Mouse (Mus musculus) heart, embryonic 11.5 days (tissue): ENCODE results near the gene Chdh. TPM values are rescaled to one million over a fixed set of nuclear protein-coding genes. Genes with fewer than 3 reads are reported as not detected.
A peak's percentile ranks its signal among the peaks of the same experiment; 100 is the strongest.

Experiments used
- ATAC-seq: fragments of 200-750 bp; cut with Nextera tagmentation; replicated peaks from 2 replicates; pipeline ENCODE4 v1.8.0; 2017; ENCODE audit warnings: moderate library complexity; ENCODE audit not compliant: insufficient number of reproducible peaks, low FRiP score, low TSS enrichment
- H3K27ac ChIP-seq: fragments of 300-500 bp; sonication (generic); 2 replicates; pipeline ENCODE4 v1.5.1; 2014; ENCODE audit warnings: mild to moderate bottlenecking, low read depth, low read length
- H3K27me3 ChIP-seq: fragments of 300-500 bp; sonication (generic); 2 replicates; pipeline ENCODE4 v1.6.1; 2014; ENCODE audit warnings: mild to moderate bottlenecking, low read length, mixed read lengths; ENCODE audit not compliant: control insufficient read depth, insufficient read depth
- H3K36me3 ChIP-seq: fragments of 300-500 bp; sonication (generic); 2 replicates; pipeline ENCODE4 v1.6.1; 2014; ENCODE audit warnings: mild to moderate bottlenecking, low read length, moderate library complexity, mixed read lengths; ENCODE audit not compliant: control insufficient read depth, insufficient read depth
- H3K4me1 ChIP-seq: fragments of 300-500 bp; sonication (generic); 2 replicates; pipeline ENCODE4 v1.6.1; 2014; ENCODE audit warnings: low read length; ENCODE audit not compliant: control insufficient read depth, insufficient read depth
- H3K4me2 ChIP-seq: fragments of 300-500 bp; sonication (generic); 2 replicates; pipeline ENCODE4 v1.6.1; 2014; ENCODE audit warnings: mild to moderate bottlenecking, moderate library complexity
- H3K4me3 ChIP-seq: fragments of 300-500 bp; sonication (generic); 2 replicates; pipeline ENCODE4 v1.5.1; 2014; ENCODE audit warnings: low read depth, low read length
- H3K9ac ChIP-seq: fragments of 300-500 bp; sonication (generic); 2 replicates; pipeline ENCODE4 v1.6.1; 2014; ENCODE audit warnings: mild to moderate bottlenecking, low read depth, low read length, moderate library complexity
- H3K9me3 ChIP-seq: fragments of 300-500 bp; sonication (generic); replicated peaks from 2 replicates; pipeline ENCODE4 v1.6.1; 2016; ENCODE audit warnings: low read length; ENCODE audit not compliant: control insufficient read depth
- WGBS: fragments of 180-500 bp; shearing (Covaris S2); extraction: QIAGEN DNeasy Blood & Tissue Kit; methylation state at CpG from one replicate; pipeline ENCODE4 v1.1.7; 2014; ENCODE audit not compliant: insufficient replicate concordance; 5-methylcytosine and 5-hydroxymethylcytosine counted together
- polyA plus RNA-seq: library from polyadenylated mRNA; unstranded; fragments of >200 nt; fragmentation: Nextera tagmentation; extraction: Ambion mirVana; gene quantifications from 2 replicates; pipeline ENCODE4 v1.2.1, GENCODE M21; 2014

Gene Chdh
- polyA plus RNA-seq, result 0.10 and 0.21 TPM in 2 replicates

DNA sequence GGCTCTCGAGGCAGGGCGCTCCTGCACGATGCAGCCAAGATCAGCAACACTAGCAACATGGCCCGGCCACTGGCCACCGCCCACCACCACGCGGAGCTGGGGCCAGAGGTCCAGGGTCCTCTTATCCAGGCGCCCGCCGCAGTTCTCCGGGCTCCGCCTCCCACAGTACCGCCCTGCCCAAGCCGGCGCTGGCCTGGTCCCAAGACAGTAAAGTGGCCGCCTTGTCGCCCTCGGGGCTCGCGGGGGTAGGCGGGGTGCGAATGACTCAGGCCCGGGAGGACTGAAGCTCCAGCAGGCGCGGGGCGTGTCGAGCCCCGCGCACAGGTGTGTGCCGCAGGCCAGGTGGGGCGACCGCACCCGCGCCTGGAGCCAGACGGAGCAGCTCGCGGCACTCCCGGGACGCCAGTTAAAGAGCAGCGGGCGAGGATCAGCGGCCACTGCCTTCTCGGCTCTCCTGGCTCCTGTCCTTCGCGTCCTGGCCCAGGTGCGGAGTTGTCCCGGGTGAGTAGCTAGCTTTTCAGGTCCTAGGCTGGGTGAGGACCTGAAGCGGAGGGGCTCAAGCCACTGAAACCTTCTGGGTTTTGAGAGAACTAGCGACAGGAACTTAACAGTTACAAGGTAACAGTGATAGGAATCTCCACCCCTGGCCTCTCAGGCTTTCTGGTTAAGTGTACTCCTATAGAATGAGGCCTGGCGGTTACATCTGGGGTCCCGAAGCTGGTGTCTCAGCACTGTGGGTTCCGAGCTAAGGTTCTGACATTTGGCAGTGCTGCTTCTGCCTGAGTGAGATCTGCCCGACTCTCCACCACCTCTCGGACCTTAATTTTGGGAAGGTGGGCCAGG is at the start of gene Chdh, which contains the start of gene Il17rb:
Gene Chdh, plus strand, starts transcription at position 291 of the 843 bp plus-strand sequence.
Gene Il17rb, minus strand, starts transcription at position 164 of the 843 bp plus-strand sequence.
- 10% methylated on average over 54 of the region's 54 CpGs for WGBS
- ATAC-seq, result no peak; the same call in 1 of the 2 replicates

DNA sequence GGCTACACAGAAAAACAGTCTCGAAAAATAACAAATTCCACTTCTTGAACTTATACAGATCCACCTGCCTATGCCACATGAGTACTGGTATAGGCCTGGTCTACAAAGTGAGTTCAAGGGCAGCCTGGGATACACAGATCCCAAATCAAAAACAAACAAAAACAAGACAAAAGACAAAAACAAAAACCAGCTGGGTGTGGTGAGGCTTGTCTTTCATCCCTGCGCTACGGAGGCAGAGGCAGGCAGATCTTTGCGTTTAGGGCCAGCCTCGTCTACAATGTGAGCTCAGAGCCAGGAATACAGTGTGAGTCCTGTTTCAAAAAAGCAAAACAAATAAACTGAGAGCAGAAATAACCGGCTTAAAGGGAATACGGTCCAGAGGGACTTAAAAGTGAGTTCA is 41.2 kb upstream of the Chdh start:
- WGBS, result 60% methylated on average over 7 of the region's 7 CpGs
- no peaks in the 10 kb centered on the region for H3K9me3 ChIP-seq
- H3K9ac ChIP-seq, result peak overlapping the region; percentile 62
- H3K4me2 ChIP-seq, result peak overlapping the region; percentile 75
- H3K27me3 ChIP-seq, result no peaks in the 10 kb centered on the region
- peak overlapping the region; percentile 75 for H3K27ac ChIP-seq
- H3K4me3 ChIP-seq, result peak overlapping the region; percentile 81
- peaks cover 8% of the 10 kb centered on the region for H3K36me3 ChIP-seq
- H3K4me1 ChIP-seq, result peaks cover 6% of the 10 kb centered on the region
- ATAC-seq, result no peak

More for the DNA sequence above, at the start of gene Chdh, which contains the start of gene Il17rb:
- H3K9me3 ChIP-seq, result no peaks in the 10 kb centered on the region
- peaks cover 30% of the 10 kb centered on the region for H3K27me3 ChIP-seq
- H3K27ac ChIP-seq, result no peak within 1 kb of the TSS
- H3K9ac ChIP-seq, result peak within 1 kb of the TSS; percentile 39; the same call in 1 of the 2 replicates
- peak within 1 kb of the TSS; percentile 48 for H3K4me3 ChIP-seq
- H3K4me1 ChIP-seq, result no peaks in the 10 kb centered on the region
- peak within 1 kb of the TSS; percentile 91 for H3K4me2 ChIP-seq
- H3K36me3 ChIP-seq, result no peaks in the 10 kb centered on the region

DNA sequence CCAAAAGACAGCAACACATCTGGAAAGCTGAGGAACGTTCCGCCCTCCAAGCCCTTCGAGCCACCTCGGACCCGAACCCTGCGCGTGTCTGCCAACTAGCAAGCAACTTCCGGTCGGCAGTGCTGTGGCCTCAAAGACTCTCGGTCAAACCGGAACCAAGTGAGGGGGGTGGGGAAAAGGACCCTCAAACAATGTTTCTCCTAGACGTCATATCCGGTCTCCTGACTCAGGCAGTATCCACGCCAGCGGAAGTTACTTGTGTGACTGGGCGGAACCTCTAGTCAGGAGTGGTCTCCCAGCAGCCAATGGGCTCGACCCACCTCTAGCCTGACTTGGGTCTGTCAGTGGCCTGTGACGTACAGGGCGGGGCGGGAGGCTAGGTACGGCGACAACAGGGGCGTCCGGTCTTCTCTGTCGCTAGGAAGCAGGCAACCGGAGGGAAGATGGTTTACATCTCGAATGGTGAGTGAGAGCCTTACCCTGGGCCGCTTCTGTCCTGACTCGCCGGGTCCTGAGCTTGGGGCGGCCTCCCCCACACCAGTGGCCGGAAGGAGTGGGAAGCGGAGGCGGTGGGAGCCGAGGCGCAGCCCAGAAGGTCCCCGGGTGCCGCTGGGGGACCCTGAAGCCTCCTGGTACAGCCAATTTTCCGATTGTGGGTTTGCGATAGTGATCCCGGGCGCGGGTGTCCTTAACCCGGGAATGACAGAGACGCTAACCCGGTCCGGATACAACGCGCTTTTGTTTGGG is 40.6 kb upstream of the Chdh start, which contains the start of gene Selenok:
Gene Selenok, plus strand, starts transcription at position 234 of the 747 bp plus-strand sequence.
- Histone ChIP-seq H3K27ac (peak within 1 kb of the TSS; percentile 75), H3K27me3 (no peaks in the 10 kb centered on the region), H3K4me3 (peak within 1 kb of the TSS; percentile 81), H3K9me3 (no peaks in the 10 kb centered on the region), H3K4me1 (peaks cover 6% of the 10 kb centered on the region), H3K36me3 (peaks cover 14% of the 10 kb centered on the region), H3K9ac (peak within 1 kb of the TSS; percentile 93), H3K4me2 (peak within 1 kb of the TSS; percentile 75)
- under 1% methylated on average over 49 of the region's 49 CpGs for WGBS
- ATAC-seq, result peak; percentile 100

DNA sequence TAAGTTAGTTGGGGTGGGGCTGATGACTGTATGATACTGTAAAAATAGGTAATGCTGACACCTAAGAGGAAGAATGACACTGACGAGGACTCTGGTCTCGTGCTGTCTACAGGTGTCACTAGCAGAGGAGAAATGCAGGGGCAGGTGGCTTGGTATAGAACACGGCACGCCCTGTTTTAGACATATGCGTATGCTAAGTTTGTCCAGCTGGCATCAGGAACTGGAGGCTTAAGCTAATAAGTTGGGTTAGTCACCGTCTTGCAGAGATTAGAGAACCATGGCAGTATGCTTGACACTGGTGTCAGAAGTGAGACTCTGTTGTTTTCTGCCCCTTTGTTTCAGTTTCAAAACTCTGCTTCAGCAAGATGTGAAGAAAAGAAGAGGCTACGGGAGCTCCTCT is 37.4 kb upstream of the Chdh start:
- no peak overlapping the region for H3K4me2 ChIP-seq
- no peaks in the 10 kb centered on the region for H3K27me3 ChIP-seq
- peaks cover 6% of the 10 kb centered on the region for H3K4me1 ChIP-seq
- H3K36me3 ChIP-seq, result peaks cover 24% of the 10 kb centered on the region
- 89% methylated on average over 7 of the region's 7 CpGs for WGBS
- H3K9ac ChIP-seq, result no peak overlapping the region
- no peak overlapping the region for H3K4me3 ChIP-seq
- H3K9me3 ChIP-seq, result no peaks in the 10 kb centered on the region
- no peak for ATAC-seq
- no peak overlapping the region for H3K27ac ChIP-seq

DNA sequence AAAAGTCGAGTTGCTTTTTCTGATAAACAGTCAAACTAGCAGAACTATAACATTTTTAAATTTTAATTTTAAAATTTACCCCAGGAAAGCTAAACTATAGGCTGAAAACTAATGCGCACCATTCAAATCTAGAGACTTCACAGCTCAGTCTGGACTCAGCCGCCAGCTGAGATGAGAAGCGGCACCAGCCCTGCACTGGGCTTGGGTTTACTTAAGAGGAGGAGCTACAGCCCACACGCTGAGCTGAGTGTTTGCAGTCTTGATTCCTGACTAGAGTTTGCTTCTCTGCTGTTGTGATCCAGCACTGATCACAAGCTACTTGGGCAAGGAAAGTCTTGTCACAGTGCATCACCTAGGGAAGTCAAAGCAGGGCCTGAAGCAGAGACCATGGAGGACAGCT is 36.8 kb upstream of the Chdh start:
- H3K27me3 ChIP-seq, result no peaks in the 10 kb centered on the region
- H3K9ac ChIP-seq, result no peak overlapping the region
- H3K36me3 ChIP-seq, result peaks cover 24% of the 10 kb centered on the region
- H3K4me3 ChIP-seq, result no peak overlapping the region
- no peak for ATAC-seq
- peaks cover 6% of the 10 kb centered on the region for H3K4me1 ChIP-seq
- no peaks in the 10 kb centered on the region for H3K9me3 ChIP-seq
- no peak overlapping the region for H3K27ac ChIP-seq
- H3K4me2 ChIP-seq, result no peak overlapping the region
- WGBS, result 76% methylated on average over 5 of the region's 5 CpGs

DNA sequence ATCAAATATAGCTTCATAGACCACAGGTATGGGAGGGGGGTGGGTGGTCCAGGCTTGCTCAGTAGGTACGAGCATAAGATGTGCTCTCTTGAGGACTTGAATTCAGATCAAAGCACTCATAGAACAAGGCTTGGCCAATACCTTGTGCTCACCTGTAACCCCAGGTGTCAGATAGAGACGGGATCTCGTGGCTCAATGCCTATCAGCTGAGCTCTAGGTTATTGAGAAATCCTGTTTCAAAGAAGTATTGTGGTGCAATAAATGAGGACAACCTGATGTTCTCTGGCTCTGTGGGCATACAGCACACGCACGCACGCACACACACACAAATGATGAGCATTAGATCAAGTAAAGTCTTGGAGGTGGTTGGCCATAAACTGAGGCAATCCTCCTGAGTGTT is 31.9 kb upstream of the Chdh start:
- Histone ChIP-seq H3K4me3 (no peak overlapping the region), H3K9ac (no peak overlapping the region), H3K4me1 (0 out of 2 replicates have a peak, but pooled peaks cover 2% of the 10 kb centered on the region), H3K36me3 (peaks cover 35% of the 10 kb centered on the region), H3K27ac (no peak overlapping the region), H3K9me3 (no peaks in the 10 kb centered on the region), H3K4me2 (no peak overlapping the region), H3K27me3 (no peaks in the 10 kb centered on the region)
- ATAC-seq, result no peak
- WGBS, result 93% methylated on average over 6 of the region's 6 CpGs

DNA sequence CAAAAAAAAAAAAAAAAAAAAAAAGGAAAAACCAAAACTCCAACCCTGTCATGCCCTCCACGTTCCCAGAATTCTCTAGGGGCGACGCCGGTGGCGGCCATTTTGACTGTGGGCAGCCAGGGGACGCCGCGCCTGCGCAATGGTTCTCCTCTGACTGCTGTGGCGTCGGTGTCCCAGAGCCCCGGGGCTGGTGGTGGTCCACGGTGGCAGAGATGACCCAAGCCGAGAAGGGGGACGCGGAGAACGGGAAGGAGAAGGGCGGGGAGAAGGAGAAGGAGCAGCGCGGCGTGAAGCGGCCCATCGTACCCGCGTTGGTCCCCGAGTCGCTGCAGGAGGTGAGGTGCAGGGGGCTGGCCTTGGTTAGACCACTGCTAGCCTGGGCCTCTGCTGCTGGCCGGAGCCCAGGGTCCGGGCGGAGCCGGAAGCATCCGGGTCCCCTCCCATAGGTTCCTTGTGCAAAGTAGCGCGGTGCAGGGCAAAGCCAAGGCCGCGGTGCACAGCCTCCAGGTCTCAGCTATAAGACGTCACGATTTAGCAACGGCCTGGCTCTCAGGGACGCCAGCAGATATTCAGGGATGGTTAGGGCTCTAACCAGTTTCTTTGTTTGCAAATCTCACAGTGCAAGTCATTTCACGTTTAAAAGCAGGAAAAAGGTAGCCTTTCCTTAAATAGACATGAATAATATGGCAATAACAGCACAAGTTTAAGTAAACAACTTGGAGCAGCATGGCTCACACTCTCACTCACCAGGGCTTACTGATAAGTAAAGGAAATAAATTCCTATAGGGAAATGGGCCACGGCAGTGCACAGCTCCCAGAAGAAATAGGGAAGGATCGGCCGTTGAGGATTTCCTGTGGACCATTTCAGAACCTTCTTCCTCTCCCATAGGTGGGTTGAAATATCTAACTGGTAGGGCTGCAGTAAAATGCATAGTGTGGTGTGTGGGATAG is 30.3 kb upstream of the Chdh start, which contains the start of gene Actr8:
Gene Actr8, plus strand, starts transcription at position 84 of the 951 bp plus-strand sequence.
- Histone ChIP-seq H3K4me1 (0 out of 2 replicates have a peak, but pooled peaks cover 2% of the 10 kb centered on the region), H3K4me2 (peak within 1 kb of the TSS; percentile 83), H3K36me3 (peaks cover 41% of the 10 kb centered on the region), H3K9ac (peak within 1 kb of the TSS; percentile 94), H3K4me3 (peak within 1 kb of the TSS; percentile 81), H3K27me3 (no peaks in the 10 kb centered on the region), H3K27ac (peak within 1 kb of the TSS; percentile 90), H3K9me3 (no peaks in the 10 kb centered on the region)
- 2% methylated on average over 44 of the region's 44 CpGs for WGBS
- peak; percentile 97 for ATAC-seq
